Mouse (Mus musculus): Measurements from ENCODE around the gene Ifitm6.

DNA sequence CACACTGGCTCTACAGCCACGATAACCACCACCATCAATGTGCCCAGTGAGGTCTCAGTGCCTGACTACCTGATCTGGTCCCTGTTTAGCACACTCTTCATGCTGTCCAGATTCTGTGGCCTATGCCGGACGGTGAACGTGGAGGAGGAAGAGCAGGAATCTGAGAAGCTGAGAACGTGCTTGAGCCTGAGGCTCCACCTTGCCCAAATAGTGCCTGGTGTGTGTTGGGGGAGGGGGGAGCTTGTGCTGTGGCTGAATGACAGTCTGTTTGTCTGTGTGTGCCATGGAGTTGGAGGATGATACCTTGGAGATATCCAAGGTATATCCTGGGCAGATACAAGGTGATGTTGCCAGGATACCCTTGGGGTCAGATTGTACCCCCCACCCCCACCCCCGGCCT lies 27.5 kb downstream of the Ifitm6 start:
- TF ChIP-seq POLR2A (IDR thresholded peaks at IDR 0.05; ENCODE audit: control insufficient read depth, low read depth, low read length), result no peak
- no peak for TF ChIP-seq CTCF (IDR thresholded peaks at IDR 0.05; ENCODE audit: control insufficient read depth, insufficient read depth, insufficient replicate concordance, low read depth, low read length)

Measured in testis, adult 2 months (tissue).